Mouse (Mus musculus): ENCODE results near the gene Wwc2.
"Not testable (repeated sequence)": the region's sequence is repeated elsewhere in the genome, so short reads cannot be mapped to it uniquely, and the experiment has no call there.

Wwc2 gene

DNA sequence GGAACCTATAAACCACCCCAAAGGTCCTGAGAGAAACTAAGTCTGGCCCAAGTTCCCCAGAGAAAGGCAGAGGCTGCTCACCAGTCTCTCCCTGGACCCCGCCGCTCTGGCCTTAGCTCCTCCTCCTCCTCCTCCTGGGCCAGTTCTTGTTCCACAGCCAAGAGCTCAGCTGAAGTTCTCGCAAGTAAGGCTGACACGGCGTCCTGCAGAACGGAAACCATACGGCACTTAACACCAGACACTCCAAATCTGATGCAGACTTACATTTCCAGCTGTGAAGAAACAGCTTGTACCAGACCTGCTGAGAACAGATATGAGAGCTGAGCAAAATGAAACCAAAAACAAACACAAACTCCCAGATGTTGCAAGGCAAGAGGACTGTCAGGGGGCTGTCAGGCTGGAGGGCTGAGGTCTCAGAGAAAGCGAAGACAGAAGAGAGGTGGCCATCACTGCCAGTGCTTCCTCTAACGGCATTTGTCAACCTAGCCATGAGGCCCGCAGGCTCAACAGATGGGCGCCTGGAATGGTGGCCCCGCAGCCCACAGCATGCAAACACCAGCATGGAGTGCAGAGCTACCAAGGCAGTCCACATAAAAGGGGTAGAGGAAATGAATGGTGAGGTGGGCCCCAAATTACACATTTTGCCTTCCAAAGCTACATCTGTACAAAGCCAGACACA, 138.8 kb downstream of the Wwc2 start:
- in situ Hi-C loops (cut with MboI, MseI): no loop called here

DNA sequence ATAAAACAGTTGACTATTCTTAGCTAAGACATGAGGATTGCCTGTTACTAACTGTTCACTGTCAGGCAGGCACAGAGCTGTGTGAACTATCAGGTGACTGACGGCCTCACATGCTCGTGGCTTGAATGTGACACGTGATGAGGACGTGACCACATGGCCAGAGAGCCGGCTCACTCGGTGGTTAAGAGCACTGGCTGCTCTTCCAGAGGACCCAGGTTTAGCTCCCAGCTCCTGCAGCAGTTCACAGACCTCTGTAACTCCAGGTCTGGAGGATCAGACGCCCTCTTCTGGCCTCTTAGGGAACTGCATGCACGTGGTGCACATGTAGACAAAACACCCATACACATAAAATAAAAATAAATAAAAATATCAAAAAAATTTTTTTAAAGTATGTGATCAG, 140.9 kb downstream of the Wwc2 start:
- in situ Hi-C loops (cut with MboI, MseI): no loop called here

DNA sequence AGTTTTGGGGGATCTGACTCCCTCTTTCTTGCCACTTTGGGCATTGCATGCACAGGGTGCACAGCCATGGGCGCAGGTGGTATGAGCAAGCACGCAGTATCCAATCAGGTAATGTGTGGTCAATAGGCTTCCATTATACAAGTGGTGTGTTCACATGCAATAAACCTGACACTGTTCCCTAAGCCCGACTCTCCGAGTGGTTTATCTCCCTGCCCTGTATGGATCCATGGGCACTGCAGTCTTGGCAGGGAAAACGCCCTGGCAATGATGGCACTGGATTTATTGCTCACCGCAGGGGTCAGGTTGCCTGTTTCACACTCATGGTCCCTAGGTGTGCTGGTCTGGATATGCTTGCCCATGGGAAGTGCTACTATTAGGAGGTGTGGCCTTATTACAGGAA, 142.8 kb downstream of the Wwc2 start:
- in situ Hi-C loops (cut with MboI, MseI): no loop called here

DNA sequence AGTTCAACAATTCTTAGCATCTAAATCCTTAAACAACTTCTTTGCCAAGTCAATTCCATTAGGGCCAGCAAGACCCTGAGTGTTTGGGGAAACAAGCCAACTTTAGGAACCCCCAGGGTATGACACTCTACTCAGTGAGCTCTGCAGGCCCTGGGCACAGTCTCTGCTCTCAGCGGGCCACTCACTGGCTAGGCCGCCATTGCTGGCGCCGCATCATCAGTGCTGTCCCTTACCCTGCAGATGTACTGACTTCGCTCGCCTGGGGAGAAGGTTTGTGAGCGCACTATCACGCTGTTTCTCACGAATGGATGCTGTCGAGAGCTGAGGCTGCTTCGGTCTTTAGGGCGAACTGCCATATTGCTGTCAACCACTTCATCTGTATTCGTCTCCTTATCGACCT, 143.6 kb downstream of the Wwc2 start:
- in situ Hi-C loops (cut with MboI, MseI): no loop called here

DNA sequence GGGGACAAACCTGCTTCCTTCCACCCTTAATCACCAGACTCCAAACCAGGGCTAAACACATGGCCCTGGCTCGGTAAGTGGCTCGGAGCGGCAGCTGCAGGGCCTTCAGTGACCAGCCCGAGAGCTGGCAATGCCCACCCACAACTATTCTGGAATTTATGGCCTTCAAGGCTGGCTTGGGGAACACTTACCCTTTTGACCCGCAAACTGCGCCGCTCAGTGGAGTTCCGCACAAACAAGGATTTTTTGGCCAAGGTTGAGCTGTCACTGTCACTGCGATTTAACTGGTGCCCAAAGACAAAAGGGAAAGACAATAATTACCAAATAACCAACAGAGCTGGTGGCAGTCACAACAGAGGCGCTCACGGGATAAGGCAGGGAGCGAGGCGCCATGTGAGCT, 144.8 kb downstream of the Wwc2 start:
- in situ Hi-C loops (cut with MboI, MseI): no loop called here

DNA sequence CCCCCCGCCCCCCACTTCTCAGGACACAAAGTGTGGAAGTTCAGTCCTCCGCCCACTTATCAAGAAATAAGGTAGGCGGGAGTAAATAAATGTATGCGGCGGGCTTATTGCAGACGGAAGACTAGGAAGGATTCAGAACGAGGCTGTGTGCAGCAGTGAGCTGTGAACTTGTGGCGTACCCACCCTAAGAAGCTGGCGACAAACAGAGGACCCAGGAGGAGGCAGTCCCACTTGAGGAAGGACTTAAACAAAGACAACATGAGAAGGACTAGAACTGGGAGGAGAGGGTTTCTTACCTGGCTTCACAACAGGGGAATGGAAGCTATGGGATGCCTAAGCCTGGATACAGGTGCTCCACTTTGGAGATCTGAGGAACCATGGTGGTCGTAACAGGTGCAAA, 147.1 kb downstream of the Wwc2 start:
- in situ Hi-C loops (cut with MboI, MseI): no loop called here

DNA sequence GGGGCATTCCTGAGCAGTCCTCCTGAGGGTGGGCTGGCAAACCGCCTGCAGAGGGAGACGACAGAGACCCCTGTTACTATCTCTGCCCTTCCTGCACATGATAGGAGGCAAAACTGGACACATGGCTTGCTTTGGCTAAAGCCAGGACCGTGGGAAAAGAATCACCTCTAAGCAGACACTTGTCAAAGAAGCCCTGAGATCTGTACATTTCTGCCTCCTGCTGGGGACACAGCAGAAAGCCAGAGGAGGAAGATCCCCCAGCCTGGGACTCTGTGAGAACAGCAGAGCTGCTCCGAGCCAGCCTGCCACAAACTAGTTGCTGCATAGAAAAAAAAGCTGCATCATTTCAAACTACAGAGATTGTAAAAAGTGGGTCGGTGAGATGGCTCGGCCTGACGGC, 147.7 kb downstream of the Wwc2 start:
- in situ Hi-C loops (cut with MboI, MseI): no loop called here

DNA sequence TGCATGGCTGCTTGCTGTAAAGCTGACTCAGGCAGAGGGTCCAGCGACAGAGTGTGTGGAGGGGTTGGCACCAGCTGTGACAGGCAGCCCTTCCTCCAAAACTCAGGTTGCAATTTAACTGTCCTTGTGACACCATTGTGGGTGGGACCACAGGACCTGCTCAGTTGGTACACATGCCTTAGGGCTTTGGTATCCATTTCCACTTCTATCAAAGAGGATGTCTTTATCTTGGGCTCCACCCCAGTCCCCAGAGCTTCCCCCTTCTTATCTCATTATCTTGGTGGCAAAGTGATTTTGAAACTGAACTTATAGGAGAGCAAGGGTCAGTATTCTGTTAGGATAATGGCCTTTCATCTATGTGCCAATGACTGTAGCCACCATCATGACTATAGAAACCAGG, 156.8 kb downstream of the Wwc2 start:
- in situ Hi-C loops (cut with MboI, MseI): no loop called here

DNA sequence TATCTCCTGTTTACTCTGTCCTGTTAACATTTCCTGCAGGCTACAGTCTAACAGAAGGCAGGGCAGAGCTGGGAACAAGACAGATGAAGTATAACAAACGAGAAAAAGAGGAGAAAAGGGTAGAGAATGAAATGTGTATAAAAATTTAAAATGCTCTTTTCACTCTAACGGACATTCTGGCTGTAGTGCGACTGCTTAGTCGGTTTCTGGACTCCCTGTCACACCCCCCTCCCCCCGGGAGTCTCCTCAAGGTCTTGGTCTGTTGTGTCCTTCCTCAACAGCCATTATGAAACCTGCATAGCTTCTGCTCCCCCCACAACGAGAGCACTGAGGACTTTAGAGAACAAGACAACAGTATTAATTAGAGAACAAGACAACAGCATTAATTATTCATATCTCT, 158.1 kb downstream of the Wwc2 start:
- in situ Hi-C loops (cut with MboI, MseI): no loop called here

DNA sequence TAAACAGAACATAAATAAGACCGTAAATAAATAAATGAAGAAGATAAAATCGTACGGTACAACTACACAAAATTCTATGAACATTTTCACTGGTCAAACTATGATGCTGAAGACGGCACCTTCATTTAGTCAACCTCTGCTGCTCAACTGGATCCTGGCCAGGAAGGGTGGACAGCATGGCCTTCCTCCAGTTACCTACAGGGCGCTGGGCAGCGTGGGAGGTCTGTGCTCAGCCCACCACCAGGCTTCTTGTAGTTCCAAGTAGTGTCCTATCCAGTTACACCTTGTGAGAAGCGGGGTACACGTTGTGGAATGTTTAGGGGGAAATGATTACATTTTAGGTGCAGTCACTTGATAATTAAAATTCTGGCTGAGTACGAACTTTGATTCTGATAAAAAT, 163.8 kb downstream of the Wwc2 start:
- in situ Hi-C loops (cut with MboI, MseI): no loop called here

DNA sequence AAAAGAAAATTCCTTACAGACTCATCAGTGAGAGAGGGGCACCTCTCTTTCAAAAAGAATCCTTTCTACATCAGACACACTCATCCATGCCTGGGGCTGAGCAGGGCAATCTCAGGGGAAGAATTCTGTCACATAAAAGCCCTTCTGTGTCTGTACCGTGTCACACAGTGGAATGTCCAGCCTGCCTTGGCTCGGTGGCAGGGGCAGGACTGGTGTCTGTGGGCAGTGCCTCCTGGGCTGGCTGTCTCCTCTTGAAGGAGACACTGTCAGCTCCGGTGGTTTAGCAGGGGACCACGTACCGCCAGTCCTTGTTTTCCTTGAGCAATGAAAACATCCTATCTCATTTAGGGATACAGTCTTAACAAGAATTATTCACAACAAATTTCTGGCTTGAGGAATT, 165.1 kb downstream of the Wwc2 start:
- in situ Hi-C loops (cut with MboI, MseI): no loop called here

DNA sequence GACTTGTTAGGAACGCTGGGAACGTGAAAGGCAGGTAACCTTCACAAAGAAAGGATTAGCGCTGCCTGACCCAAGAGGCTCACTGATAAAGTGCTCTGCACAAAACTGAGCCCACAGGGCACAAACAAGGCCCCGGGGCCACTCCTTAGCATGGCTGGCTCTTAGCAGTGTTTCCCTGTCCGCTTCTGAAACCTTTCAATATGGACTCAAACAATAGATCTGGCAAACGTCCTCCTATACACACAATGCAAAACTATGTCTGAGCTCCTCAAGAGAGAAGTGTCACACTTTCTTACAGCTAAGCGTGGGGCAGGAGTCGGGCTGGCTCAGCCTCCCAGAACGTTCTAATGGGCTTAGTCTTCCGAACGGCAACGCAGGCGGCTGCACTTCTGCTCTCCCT, 166.5 kb downstream of the Wwc2 start, which contains the start of gene Cldn22:
Gene Cldn22 (plus strand): TSS at position 301 of the 400 bp plus-strand sequence.
- in situ Hi-C loops (cut with MboI, MseI): no loop called here

DNA sequence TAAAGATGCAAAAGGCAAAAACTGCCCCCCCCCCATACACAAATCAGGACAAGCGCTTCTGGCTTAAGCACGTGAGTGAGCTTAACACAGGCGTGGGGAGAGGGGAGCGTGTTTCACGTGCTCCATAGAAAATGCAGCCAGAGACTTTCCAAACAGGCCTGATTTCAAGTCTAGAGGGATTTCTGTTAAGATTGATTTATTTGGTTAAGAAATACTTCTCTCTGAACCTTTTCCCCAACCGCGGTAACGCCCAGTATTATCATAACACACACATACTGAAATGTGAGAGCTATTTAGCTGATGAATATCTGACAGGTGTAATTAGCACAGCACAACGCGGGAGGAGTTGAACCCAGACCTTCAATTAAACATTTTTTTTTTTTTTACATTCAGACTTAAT, 166.9 kb downstream of the Wwc2 start:
- in situ Hi-C loops (cut with MboI, MseI): no loop called here

DNA sequence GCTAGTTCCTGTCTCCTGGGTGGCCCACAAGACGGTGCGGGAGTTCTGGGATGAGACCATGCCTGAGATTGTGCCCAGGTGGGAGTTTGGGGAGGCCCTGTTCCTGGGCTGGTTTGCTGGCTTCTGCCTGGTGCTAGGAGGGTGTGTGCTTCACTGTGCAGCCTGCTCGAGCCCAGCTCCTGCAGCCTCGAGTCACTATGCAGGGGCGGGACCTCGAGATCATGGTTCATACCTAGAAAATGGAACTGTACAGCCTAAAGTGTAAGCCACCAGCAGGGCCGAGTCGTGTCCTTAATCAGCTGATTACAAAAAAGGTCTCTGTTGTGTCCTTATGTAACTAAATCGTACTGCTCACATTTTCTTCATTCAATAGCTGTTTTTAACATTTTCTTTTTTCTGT, 168.2 kb downstream of the Wwc2 start:
- in situ Hi-C loops (cut with MboI, MseI): not testable (repeated sequence)

DNA sequence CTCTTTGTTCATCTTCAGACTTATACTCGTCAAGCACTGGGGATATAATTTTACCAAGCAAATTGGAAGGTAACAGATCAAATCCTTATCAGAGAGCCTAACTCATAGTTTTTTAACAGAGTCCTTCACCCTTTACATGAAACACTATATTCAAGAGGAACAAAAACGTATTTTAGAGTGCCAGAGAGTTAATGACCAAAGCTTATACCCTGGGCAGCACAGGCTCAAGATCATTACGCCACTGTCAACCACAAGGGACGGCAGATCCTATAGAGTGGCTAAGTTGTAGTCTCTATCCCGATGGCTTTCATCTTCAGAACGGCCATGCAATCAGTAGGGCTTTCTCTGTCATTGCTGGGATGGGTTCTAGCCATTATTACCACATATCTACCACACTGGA, 168.9 kb downstream of the Wwc2 start, which contains the start of gene Cldn24:
Gene Cldn24 (plus strand): TSS at position 301 of the 400 bp plus-strand sequence.
- in situ Hi-C loops (cut with MboI, MseI): no loop called here

DNA sequence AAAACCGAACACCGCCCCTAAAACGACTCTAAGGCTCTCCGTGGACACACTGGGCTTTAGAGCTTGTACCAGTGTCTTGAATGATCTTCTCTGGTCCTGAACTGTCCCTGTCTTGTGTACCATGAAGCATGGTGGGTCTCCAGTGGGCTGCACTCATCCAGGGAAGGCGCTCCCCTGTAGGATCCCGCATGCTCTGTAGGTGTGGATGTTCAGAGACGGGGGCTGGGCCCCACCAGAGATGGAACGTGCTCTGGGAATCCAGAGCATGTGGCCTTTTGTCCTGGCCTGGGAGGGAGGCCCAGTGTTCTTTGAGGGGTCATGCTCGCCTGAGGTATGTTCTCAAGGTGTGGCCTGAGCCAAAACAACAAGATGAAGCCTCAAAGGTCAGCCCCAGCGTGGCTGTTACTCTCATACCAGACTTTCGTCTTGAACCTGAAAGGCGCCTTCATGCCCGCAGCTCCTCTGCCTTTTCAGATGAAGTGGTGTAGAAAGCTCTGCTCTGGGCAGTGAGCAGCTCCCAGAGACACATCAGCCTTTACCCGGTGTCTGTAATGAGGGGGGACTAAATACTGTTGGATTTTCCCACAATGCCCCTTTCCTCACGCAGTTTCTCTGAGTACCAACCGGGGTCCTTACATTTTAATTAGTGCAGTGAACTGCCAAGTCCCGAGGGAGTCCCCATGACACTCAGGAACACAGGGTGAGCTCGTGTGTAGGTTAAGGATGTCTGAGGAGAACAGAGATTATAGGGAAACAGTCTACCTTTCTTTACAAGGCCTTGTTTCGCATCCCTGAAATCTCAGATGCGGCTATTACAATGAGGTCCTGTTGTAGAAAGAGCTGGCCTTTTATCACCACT, 169.6 kb downstream of the Wwc2 start:
- in situ Hi-C loops (cut with MboI, MseI): no loop called here

DNA sequence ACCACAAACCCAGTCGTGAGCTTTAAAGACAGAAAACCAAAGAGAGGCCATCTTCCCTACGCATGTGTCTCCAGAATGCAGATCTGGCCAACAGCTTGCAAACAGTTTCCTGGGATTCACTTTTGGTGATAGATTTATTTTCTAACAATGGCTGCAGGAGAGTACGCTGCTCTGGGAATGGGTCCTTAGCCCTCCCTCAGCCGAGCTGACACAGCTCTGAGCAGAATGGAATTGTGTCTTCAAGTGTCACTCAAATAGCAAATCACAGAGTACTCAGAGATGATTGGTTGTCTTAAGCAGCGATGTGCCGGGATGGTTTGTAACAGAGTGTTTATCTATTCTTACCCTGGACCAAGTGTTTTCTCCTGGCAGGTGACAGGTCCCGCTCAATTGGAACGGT, 171.7 kb downstream of the Wwc2 start:
- in situ Hi-C loops (cut with MboI, MseI): no loop called here

DNA sequence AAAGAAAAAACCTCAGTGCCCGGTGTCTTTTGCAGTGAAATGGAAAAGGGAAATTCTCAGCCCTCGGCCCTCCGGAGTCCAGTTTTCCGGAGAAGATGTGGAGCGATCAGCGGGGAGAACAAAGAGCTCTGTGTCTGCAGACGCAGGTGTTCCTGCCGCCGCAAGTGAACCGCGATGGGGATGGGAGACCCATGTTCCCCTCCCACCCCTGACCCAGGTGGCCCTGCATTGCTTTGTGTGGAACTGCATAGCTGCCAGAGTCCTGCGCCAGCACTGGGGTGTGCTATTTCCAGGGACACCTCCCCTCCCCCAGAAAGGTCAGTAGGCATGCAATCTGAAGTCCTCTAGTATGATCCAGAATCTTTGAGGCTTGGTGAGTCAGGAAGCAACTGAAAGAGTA, 179.5 kb downstream of the Wwc2 start:
- in situ Hi-C loops (cut with MboI, MseI): no loop called here

DNA sequence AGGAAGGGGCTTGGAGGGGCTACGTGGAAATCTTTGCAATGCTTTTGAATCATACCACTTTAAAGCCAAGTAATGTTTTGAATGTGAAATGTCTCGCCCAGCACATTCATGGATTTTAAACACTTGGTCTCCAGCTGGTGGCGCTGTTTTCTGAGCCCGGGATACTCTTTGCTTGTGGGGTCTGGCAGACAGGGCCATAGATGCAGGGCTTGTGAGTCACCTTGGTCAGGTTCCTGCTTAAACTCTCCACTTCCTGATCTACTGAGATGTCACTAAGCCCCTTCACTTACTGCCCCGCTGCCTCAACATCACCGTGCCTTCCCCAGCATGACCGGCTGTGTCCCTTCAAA, 180.1 kb downstream of the Wwc2 start:
- in situ Hi-C loops (cut with MboI, MseI): no loop called here

DNA sequence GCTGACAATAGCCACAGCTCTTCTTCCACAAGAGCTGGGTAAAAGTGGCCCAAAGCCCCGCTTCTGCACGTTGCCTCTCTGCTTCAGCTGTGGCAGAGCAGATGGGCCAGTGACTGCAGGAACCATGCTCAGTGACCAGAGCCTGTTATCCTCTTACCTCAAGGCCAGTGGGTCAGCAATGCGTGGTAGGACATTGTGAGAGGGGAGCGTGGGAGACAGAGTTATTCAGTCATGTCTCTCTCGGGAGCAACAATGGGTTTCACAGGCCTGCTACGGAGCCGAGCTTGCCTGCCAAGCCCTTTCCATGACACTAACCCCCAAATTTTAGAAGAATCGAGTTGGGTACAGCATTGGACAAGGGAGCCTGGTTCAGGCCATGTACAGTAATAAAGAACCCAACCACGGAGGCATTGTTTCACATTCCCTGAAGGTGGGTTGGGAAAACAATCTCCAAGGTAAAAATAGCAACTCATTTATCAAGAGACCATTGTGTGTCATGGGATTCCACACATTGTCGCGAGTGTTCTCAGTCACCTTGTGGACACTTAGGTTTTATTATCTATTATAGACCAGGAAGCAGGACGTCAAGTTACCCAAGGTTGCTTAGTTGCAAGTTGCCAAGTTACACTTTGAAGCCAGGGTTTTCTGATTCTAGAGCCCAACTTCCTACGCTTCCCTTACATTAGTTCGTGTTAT, 180.6 kb downstream of the Wwc2 start:
- in situ Hi-C loops (cut with MboI, MseI): no loop called here

DNA sequence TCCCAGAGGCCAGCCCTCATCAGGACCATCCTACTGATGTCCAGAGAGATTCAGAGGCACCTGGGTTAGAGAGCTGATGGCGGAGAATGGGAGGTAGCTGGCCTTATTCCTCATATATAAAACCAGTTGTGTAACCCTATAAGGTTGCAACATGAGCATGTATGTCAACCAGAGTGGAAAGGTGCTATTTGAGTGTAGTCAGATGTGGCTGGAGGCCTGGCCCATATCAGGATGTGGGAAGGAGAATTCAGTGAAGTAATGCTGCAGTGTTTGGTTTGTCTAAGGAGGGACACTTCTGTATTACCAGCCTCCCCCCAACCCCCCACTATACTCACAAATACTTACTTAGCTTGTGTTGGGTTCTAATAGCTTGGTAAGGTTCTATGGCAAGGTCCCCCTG, 186.5 kb downstream of the Wwc2 start:
- in situ Hi-C loops (cut with MboI, MseI): no loop called here

DNA sequence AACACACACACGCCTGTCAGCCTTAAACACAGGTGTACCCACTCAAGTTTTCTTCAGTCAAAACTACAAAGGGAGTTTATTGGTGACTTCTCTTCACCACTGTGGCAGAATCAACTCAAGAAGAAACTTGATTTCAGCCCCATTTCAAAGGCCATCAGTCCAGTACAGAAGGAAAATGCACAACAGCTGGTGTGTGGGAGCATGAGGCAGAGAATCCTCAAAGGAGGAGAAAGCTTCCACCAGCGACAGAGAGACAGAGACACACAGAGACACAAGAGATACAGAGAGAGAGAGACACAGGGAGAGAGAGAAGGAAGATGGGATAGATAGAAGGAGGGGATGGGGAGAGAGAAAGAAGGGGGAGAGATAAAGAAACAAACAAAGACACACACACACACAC, 188.4 kb downstream of the Wwc2 start:
- in situ Hi-C loops (cut with MboI, MseI): no loop called here

DNA sequence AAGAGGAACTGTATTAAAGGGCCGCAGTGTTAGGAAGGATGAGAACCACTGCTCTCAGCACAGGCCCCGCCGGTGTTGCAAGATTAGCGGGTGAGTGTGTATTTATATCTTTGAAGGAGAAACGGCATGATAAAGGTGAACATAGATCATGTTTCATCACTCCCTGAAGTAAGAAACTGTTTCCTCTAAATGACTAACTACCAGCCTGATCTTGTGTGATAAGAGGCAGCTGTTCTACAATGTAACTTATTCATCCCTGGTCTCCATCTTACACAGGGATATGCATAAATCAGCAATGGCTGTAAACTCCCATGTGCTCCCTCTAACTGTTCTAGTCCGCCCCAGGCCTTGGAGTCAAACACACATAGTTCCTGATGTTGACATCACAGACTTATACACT, 191.3 kb downstream of the Wwc2 start:
- in situ Hi-C loops (cut with MboI, MseI): no loop called here

All from regulatory T cell (primary cell).